Mouse (Mus musculus) liver, adult (tissue): ENCODE results near the gene Ctsf.

ENCODE experiments used
- GATA4 ChIP-seq: IDR thresholded peaks from 2 replicates; pipeline ENCODE4 v1.6.1; 2014; ENCODE audit warnings: mild to moderate bottlenecking, low read length; ENCODE audit not compliant: insufficient replicate concordance

Gene Ctsf

GRCm38 (mm10) chr19:4854552-4855469, at the start of gene Ctsf:
TSS of gene Ctsf (plus strand) at chr19:4855130.
- TF ChIP-seq GATA4 = peak; percentile 8; the same call in 1 of the 2 replicates

GRCm38 (mm10) chr19:4810309-4810708, 44.6 kb upstream of the Ctsf start:
- TF ChIP-seq GATA4 = no peak

- no peak for TF ChIP-seq GATA4
These were observed 44.2 kb upstream of the Ctsf start for GRCm38 (mm10) chr19:4810746-4811062.

GRCm38 (mm10) chr19:4811063-4811908, 43.6 kb upstream of the Ctsf start, which contains the start of the genes Gm21992 and Rbm14:
TSS of gene Gm21992 (minus strand) at chr19:4811612.
TSS of gene Rbm14 (minus strand) at chr19:4811634.
- TF ChIP-seq GATA4 = no peak

GRCm38 (mm10) chr19:4811909-4812242, 43.1 kb upstream of the Ctsf start:
- no peak for TF ChIP-seq GATA4

GRCm38 (mm10) chr19:4813015-4813414, 41.9 kb upstream of the Ctsf start:
- no peak for TF ChIP-seq GATA4

- TF ChIP-seq GATA4 = no peak
These were observed 37.6 kb upstream of the Ctsf start for GRCm38 (mm10) chr19:4817182-4817835.

- no peak for TF ChIP-seq GATA4
These were observed 34.1 kb upstream of the Ctsf start for GRCm38 (mm10) chr19:4820678-4821303.

GRCm38 (mm10) chr19:4828444-4829114, 26.4 kb upstream of the Ctsf start:
- no peak for TF ChIP-seq GATA4

- no peak for TF ChIP-seq GATA4
These were observed 25.8 kb upstream of the Ctsf start for GRCm38 (mm10) chr19:4829156-4829555.

- TF ChIP-seq GATA4 = no peak
These were observed 21.0 kb upstream of the Ctsf start for GRCm38 (mm10) chr19:4833977-4834376.

GRCm38 (mm10) chr19:4836096-4836495, 18.8 kb upstream of the Ctsf start:
- TF ChIP-seq GATA4 = no peak

- TF ChIP-seq GATA4 = no peak
These were observed 17.9 kb upstream of the Ctsf start for GRCm38 (mm10) chr19:4837049-4837448.

GRCm38 (mm10) chr19:4838526-4839140, 16.3 kb upstream of the Ctsf start:
- no peak for TF ChIP-seq GATA4
